Mouse (Mus musculus): ENCODE data around the gene Klhl32. TPM values are rescaled to one million over a fixed set of nuclear protein-coding genes. Genes with fewer than 3 reads are reported as not detected.

The Klhl32 gene
- total and polyA plus RNA-seq, 2 experiments: 0.05 to 0.18 TPM

DNA sequence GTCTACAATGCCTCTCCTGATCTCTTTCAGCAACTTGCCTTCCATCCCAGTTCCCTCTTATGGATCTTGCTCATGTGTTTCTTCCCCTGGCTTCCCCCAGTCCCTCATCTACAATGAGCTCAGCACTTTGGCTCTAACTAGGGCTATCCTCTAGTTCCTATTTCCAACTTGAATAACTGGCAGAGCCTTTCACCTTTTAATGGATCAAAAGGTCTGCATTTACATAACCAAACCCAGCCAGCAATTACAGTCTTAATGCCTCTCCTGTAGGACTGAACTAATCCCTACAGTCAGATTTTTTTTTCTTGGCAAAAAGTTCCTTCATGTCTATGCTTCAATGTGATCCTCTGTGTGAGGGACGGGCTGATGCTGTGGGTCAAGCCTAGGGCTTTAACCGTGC, 3.5 kb downstream of the Klhl32 start:
- no peak for DNase-seq (ENCODE audit: extremely low read depth, low read depth, low spot score)
- Histone ChIP-seq H3K27ac (replicated peaks; ENCODE audit: insufficient read depth, low read depth, low read length) (no peak overlapping the region), H3K36me3 (ENCODE audit: control insufficient read depth, insufficient read depth, low read length) (no peaks in the 10 kb centered on the region), H3K9ac (ENCODE audit: low read depth, low read length) (no peak overlapping the region), H3K79me2 (ENCODE audit: control insufficient read depth, insufficient read depth, low read length) (no peaks in the 10 kb centered on the region), H3K4me1 (ENCODE audit: control insufficient read depth, insufficient read depth, low read length) (peaks cover 4% of the 10 kb centered on the region), H3K27me3 (ENCODE audit: control insufficient read depth, insufficient read depth, low read length) (0 out of 2 replicates have a peak, but pooled peaks cover 4% of the 10 kb centered on the region), H3K4me3 (ENCODE audit: insufficient read depth, low read depth, low read length) (no peak overlapping the region)
- no peak for TF ChIP-seq POLR2A (IDR thresholded peaks at IDR 0.05; ENCODE audit: extremely low read depth, insufficient read depth, low read length)
- 92% methylated on average over 2 of the region's 2 CpGs for WGBS

DNA sequence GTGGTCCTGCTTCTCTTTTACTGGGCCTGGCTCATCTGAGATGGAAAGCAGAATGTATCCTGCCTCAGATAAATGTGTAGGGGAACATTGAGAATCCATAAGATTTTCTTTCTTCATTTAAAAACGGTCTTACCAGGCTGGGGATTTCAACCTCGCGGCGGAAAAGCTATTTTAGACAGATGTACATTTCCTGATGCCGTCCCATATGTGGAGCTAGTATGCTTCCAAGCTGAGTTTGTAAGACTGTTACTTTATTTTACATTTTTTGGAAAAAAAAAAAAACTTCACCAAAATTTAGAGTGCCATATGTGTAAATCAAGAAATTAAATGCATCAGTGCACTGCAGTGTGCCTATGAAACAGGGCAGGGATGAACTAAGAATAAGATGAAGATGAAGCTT, 5.4 kb downstream of the Klhl32 start:
- Histone ChIP-seq H3K36me3 (ENCODE audit: control insufficient read depth, insufficient read depth, low read length) (no peaks in the 10 kb centered on the region), H3K27ac (replicated peaks; ENCODE audit: insufficient read depth, low read depth, low read length) (no peak overlapping the region), H3K4me3 (ENCODE audit: insufficient read depth, low read depth, low read length) (no peak overlapping the region), H3K27me3 (ENCODE audit: control insufficient read depth, insufficient read depth, low read length) (0 out of 2 replicates have a peak, but pooled peaks cover 2% of the 10 kb centered on the region), H3K4me1 (ENCODE audit: control insufficient read depth, insufficient read depth, low read length) (peaks cover 3% of the 10 kb centered on the region), H3K79me2 (ENCODE audit: control insufficient read depth, insufficient read depth, low read length) (no peaks in the 10 kb centered on the region), H3K9ac (ENCODE audit: low read depth, low read length) (no peak overlapping the region)
- TF ChIP-seq CTCF (IDR thresholded peaks at IDR 0.05; ENCODE audit: low read depth, low read length) (no peak), POLR2A (IDR thresholded peaks at IDR 0.05; ENCODE audit: extremely low read depth, insufficient read depth, low read length) (no peak)
- WGBS: 92% methylated on average over 5 of the region's 5 CpGs
- no peak for DNase-seq (ENCODE audit: extremely low read depth, low read depth, low spot score)

DNA sequence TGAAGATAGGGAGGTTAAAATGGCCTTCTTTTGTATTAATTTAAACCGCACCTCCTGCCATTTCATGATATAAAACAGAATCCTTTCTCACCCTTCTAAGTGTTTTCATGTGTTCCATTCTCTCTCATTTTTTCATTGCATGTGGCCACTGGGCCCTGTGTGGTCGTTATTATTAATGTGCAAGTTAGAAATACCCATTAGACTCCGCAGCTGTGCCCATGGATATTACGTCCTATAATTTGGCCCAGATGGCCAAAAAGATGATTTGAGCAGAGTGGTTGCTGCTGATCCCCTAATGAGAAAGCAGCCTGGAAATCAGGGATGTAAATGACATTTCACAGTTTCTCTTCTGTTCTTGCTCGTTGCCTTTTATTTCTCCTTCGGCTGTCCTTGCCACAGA, 12.4 kb downstream of the Klhl32 start:
- Histone ChIP-seq H3K9ac (ENCODE audit: low read depth, low read length) (no peak overlapping the region), H3K4me3 (ENCODE audit: insufficient read depth, low read depth, low read length) (no peak overlapping the region), H3K27ac (replicated peaks; ENCODE audit: insufficient read depth, low read depth, low read length) (no peak overlapping the region), H3K36me3 (ENCODE audit: control insufficient read depth, insufficient read depth, low read length) (no peaks in the 10 kb centered on the region), H3K27me3 (ENCODE audit: control insufficient read depth, insufficient read depth, low read length) (no peaks in the 10 kb centered on the region), H3K4me1 (ENCODE audit: control insufficient read depth, insufficient read depth, low read length) (no peaks in the 10 kb centered on the region), H3K79me2 (ENCODE audit: control insufficient read depth, insufficient read depth, low read length) (no peaks in the 10 kb centered on the region)
- WGBS: 89% methylated on average over 6 of the region's 6 CpGs
- DNase-seq (ENCODE audit: extremely low read depth, low read depth, low spot score): no peak
- no peak for TF ChIP-seq CTCF (IDR thresholded peaks at IDR 0.05; ENCODE audit: low read depth, low read length)
- no peak for TF ChIP-seq POLR2A (IDR thresholded peaks at IDR 0.05; ENCODE audit: extremely low read depth, insufficient read depth, low read length)

DNA sequence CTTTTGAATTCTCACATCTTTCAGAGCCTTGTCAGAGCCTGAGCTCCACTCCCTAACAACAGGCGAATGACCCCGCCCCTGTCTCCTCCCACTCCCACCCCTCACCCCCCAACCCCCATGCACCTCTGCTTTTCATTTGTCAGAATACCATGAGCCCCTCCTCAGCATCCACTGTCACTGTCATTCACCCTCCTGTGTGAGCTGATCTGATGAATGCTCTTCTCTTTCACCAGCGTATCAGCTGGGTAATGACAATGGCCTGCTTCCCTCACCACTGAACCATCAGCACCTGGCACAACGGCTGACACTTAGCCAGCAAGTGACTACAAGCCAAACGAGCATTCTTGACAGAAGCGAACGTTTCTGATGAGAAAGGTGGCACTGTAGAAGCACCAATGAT, 15.4 kb downstream of the Klhl32 start:
- Histone ChIP-seq H3K27ac (replicated peaks; ENCODE audit: insufficient read depth, low read depth, low read length) (no peak overlapping the region), H3K27me3 (ENCODE audit: control insufficient read depth, insufficient read depth, low read length) (no peaks in the 10 kb centered on the region), H3K9ac (ENCODE audit: low read depth, low read length) (no peak overlapping the region), H3K4me3 (ENCODE audit: insufficient read depth, low read depth, low read length) (no peak overlapping the region), H3K4me1 (ENCODE audit: control insufficient read depth, insufficient read depth, low read length) (no peaks in the 10 kb centered on the region), H3K36me3 (ENCODE audit: control insufficient read depth, insufficient read depth, low read length) (no peaks in the 10 kb centered on the region), H3K79me2 (ENCODE audit: control insufficient read depth, insufficient read depth, low read length) (no peaks in the 10 kb centered on the region)
- TF ChIP-seq CTCF (IDR thresholded peaks at IDR 0.05; ENCODE audit: low read depth, low read length) (no peak), POLR2A (IDR thresholded peaks at IDR 0.05; ENCODE audit: extremely low read depth, insufficient read depth, low read length) (no peak)
- DNase-seq (ENCODE audit: extremely low read depth, low read depth, low spot score): no peak
- 60% methylated on average over 7 of the region's 7 CpGs for WGBS

DNA sequence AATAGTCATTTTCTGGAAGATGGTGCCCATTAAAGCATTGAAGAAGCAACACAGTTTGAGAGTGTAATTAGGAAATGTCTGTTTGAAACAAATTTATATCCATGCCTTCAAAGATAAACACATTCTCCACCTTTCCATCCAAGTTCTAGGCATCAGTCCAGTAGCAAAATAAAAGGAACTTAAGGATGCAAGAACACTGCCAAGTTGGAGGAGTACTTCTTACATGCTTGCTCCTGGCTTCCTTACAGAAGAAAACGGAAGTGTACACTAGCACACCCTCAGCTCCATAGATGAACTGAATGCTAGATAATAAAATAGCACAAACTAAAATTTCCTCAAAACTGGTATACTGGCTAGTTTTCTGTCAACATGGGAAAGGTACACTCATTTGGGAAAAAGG, 42.6 kb downstream of the Klhl32 start:
- H3K27ac ChIP-seq (replicated peaks; ENCODE audit: insufficient read depth, low read depth, low read length): no peak overlapping the region
- DNase-seq (ENCODE audit: extremely low read depth, low read depth, low spot score): no peak
- WGBS: 76% methylated on average over 1 of the region's 1 CpGs
- no peak overlapping the region for H3K4me3 ChIP-seq (ENCODE audit: insufficient read depth, low read depth, low read length)
- H3K4me1 ChIP-seq (ENCODE audit: control insufficient read depth, insufficient read depth, low read length): no peaks in the 10 kb centered on the region
- H3K27me3 ChIP-seq (ENCODE audit: control insufficient read depth, insufficient read depth, low read length): no peaks in the 10 kb centered on the region
- no peaks in the 10 kb centered on the region for H3K36me3 ChIP-seq (ENCODE audit: control insufficient read depth, insufficient read depth, low read length)
- no peak overlapping the region for H3K9ac ChIP-seq (ENCODE audit: low read depth, low read length)
- no peaks in the 10 kb centered on the region for H3K79me2 ChIP-seq (ENCODE audit: control insufficient read depth, insufficient read depth, low read length)
- TF ChIP-seq CTCF (IDR thresholded peaks at IDR 0.05; ENCODE audit: low read depth, low read length): no peak
- TF ChIP-seq POLR2A (IDR thresholded peaks at IDR 0.05; ENCODE audit: extremely low read depth, insufficient read depth, low read length): no peak

DNA sequence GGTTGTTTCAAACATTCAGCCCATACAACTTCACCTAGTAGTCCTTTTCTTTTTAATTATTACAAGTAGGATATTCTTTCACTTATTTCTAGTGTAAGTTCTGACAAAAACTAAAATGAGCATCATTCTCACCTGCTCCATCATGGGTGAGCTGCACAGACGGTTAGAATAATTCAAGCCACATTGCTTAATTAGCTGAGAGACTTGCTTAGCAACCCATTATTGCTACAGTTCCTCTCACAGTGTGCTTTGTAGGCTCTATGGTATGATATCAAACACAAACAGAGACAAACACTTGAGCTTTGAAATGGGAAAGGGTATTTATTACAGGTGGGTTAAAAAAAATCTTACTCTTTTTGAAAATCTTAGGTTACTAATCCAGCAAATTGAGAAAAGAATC, 49.0 kb downstream of the Klhl32 start:
- H3K9ac ChIP-seq (ENCODE audit: low read depth, low read length): no peak overlapping the region
- no peaks in the 10 kb centered on the region for H3K36me3 ChIP-seq (ENCODE audit: control insufficient read depth, insufficient read depth, low read length)
- DNase-seq (ENCODE audit: extremely low read depth, low read depth, low spot score): no peak
- no peaks in the 10 kb centered on the region for H3K27me3 ChIP-seq (ENCODE audit: control insufficient read depth, insufficient read depth, low read length)
- no peaks in the 10 kb centered on the region for H3K4me1 ChIP-seq (ENCODE audit: control insufficient read depth, insufficient read depth, low read length)
- H3K27ac ChIP-seq (replicated peaks; ENCODE audit: insufficient read depth, low read depth, low read length): no peak overlapping the region
- TF ChIP-seq CTCF (IDR thresholded peaks at IDR 0.05; ENCODE audit: low read depth, low read length) (no peak), POLR2A (IDR thresholded peaks at IDR 0.05; ENCODE audit: extremely low read depth, insufficient read depth, low read length) (no peak)
- no peak overlapping the region for H3K4me3 ChIP-seq (ENCODE audit: insufficient read depth, low read depth, low read length)
- WGBS: 73% methylated on average over 1 of the region's 1 CpGs
- H3K79me2 ChIP-seq (ENCODE audit: control insufficient read depth, insufficient read depth, low read length): no peaks in the 10 kb centered on the region

All from liver, adult 2 months (tissue).